Mouse (Mus musculus) CH12.LX (cell line): ENCODE measurements around the gene 2210016L21Rik. TPM values are rescaled to one million over a fixed set of nuclear protein-coding genes. Genes with fewer than 3 reads are reported as not detected.

Experiments
- DNase-seq: peaks from one replicate; pipeline ENCODE4 v3.0.0-alpha.2; 2013; ENCODE audit errors: extremely low read depth
- H3K27ac ChIP-seq: 2 replicates; pipeline ENCODE4 v1.5.1; 2012; ENCODE audit warnings: low read depth, mild to moderate bottlenecking, control low read depth, moderate library complexity; ENCODE audit not compliant: insufficient read depth
- H3K27me3 ChIP-seq: replicated peaks from 2 replicates; pipeline ENCODE3; 2012; ENCODE audit warnings: inconsistent platforms
- H3K36me3 ChIP-seq, 2 experiments: replicated peaks in 1 of 2; 2 replicates each; pipeline versions ENCODE3 to v1.6.1; 2012; ENCODE audit warnings: inconsistent platforms in 1 of 2, low read length in 1 of 2, mild to moderate bottlenecking in 1 of 2, mixed read lengths in 1 of 2, moderate library complexity in 1 of 2; ENCODE audit not compliant: control insufficient read depth in 1 of 2, insufficient read depth in 1 of 2
- H3K4me1 ChIP-seq, 2 experiments: 2 replicates each; pipeline ENCODE4 v1.6.1; 2012; ENCODE audit warnings: inconsistent platforms in 1 of 2, moderate library complexity in 1 of 2; ENCODE audit not compliant: insufficient read depth in 2 of 2, control insufficient read depth in 1 of 2
- H3K4me2 ChIP-seq: 2 replicates; pipeline ENCODE4 v1.6.1; 2012; ENCODE audit warnings: low read depth, mild to moderate bottlenecking, control low read depth; ENCODE audit not compliant: poor library complexity, insufficient read depth, severe bottlenecking
- H3K4me3 ChIP-seq, 3 experiments: fragments of 150-350 bp in 1 of 3; sonication (generic) in 1 of 3; replicated peaks in 1 of 3; 2 replicates each; pipeline versions ENCODE3 to v1.5.1; 2011 to 2012; ENCODE audit warnings: low read depth in 2 of 3, low read length in 2 of 3, mild to moderate bottlenecking in 2 of 3, moderate library complexity in 2 of 3, control low read depth in 1 of 3, improper control_type of control experiment in 1 of 3, inconsistent platforms in 1 of 3, mixed read lengths in 1 of 3; ENCODE audit not compliant: poor library complexity in 1 of 3
- H3K79me2 ChIP-seq: replicated peaks from 2 replicates; pipeline ENCODE4 v1.6.1; 2012; ENCODE audit warnings: mild to moderate bottlenecking, moderate library complexity; ENCODE audit not compliant: control insufficient read depth, poor library complexity, insufficient read depth, severe bottlenecking; ENCODE audit errors: extremely low read depth
- H3K9ac ChIP-seq: 2 replicates; pipeline ENCODE4 v1.6.1; 2012; ENCODE audit warnings: low read depth, mild to moderate bottlenecking, control low read depth, moderate library complexity; ENCODE audit not compliant: insufficient read depth
- H3K9me3 ChIP-seq: replicated peaks from 2 replicates; pipeline ENCODE3; 2012; ENCODE audit warnings: low read length, inconsistent platforms, mixed read lengths
- CHD2 ChIP-seq: IDR thresholded peaks from 2 replicates; pipeline ENCODE4 v1.6.1; 2011; ENCODE audit warnings: low read length, improper control_type of control experiment
- ELF1 ChIP-seq: IDR thresholded peaks from 2 replicates; pipeline ENCODE4 v1.6.1; 2014; ENCODE audit warnings: low read depth, mild to moderate bottlenecking, inconsistent platforms, low read length, improper control_type of control experiment
- GABPA ChIP-seq: IDR thresholded peaks from 2 replicates; pipeline ENCODE4 v1.6.1; 2012; ENCODE audit warnings: low read depth, low read length, improper control_type of control experiment, inconsistent platforms; ENCODE audit not compliant: insufficient replicate concordance
- MAX ChIP-seq: IDR thresholded peaks from 2 replicates; pipeline ENCODE4 v1.6.1; 2011; ENCODE audit warnings: low read length, improper control_type of control experiment
- MEF2A ChIP-seq: IDR thresholded peaks from 2 replicates; pipeline ENCODE4 v1.6.1; 2014; ENCODE audit warnings: low read depth, mild to moderate bottlenecking, inconsistent platforms, low read length, improper control_type of control experiment, borderline replicate concordance
- NELFE ChIP-seq: IDR thresholded peaks from 2 replicates; pipeline ENCODE4 v1.6.1; 2011; ENCODE audit warnings: low read depth, low read length, improper control_type of control experiment
- UBTF ChIP-seq: IDR thresholded peaks from 2 replicates; pipeline ENCODE4 v1.6.1; 2012; ENCODE audit warnings: low read depth, mild to moderate bottlenecking, inconsistent platforms, low read length, improper control_type of control experiment, moderate library complexity
- ZC3H11A ChIP-seq: IDR thresholded peaks from 2 replicates; pipeline ENCODE4 v1.6.1; 2012; ENCODE audit warnings: low read depth, mild to moderate bottlenecking, inconsistent platforms, low read length, improper control_type of control experiment
- ZMIZ1 ChIP-seq: IDR thresholded peaks from 2 replicates; pipeline ENCODE4 v1.6.1; 2012; ENCODE audit warnings: low read depth, mild to moderate bottlenecking, inconsistent platforms, low read length, improper control_type of control experiment
- dilution Hi-C: fragments of 300-500 bp; cut with MboI; formaldehyde crosslinking; loops from 2 replicates; pipeline ENCODE4 v1.14.3; 2020; ENCODE audit warnings: low sequenced_read_pairs; ENCODE audit not compliant: extremely low pct_unique_long_range_greater_than_20kb, extremely low pct_ligation_motif_present
- in situ Hi-C: fragments of 300-500 bp; cut with MboI; formaldehyde crosslinking; loops from 3 replicates; pipeline ENCODE4 v1.14.3; 2019; ENCODE audit warnings: low sequenced_read_pairs, low pct_ligation_motif_present, low pct_unique_long_range_greater_than_20kb, mixed read lengths
- polyA plus RNA-seq: library from polyadenylated mRNA; unstranded; fragments of >175 nt; gene quantifications from 2 replicates; pipeline ENCODE4 v1.2.1, GENCODE M21; 2012; ENCODE audit warnings: low read depth; ENCODE audit not compliant: insufficient read length
- total RNA-seq, 2 experiments: library from RNA; depleted of rRNA; stranded (reverse); fragments of 300-350 nt in 1 of 2; fragments of >200 nt in 1 of 2; gene quantifications; 2 replicates each; pipeline ENCODE4 v1.2.3; 2012 to 2014

Gene 2210016L21Rik
- total and polyA plus RNA-seq, 3 experiments: 11.5 to 32.5 (median 21.6) TPM

- Histone ChIP-seq H3K9ac (no peak overlapping the region), H3K79me2 (no peaks in the 10 kb centered on the region), H3K4me1 (peaks cover 8 to 20% of the 10 kb centered on the region in 2 experiments), H3K36me3 (no peaks in the 10 kb centered on the region), H3K4me2 (no peak overlapping the region), H3K9me3 (no peaks in the 10 kb centered on the region), H3K4me3 (no peak overlapping the region), H3K27me3 (peaks cover 17% of the 10 kb centered on the region), H3K27ac (no peak overlapping the region)
- dilution Hi-C loops: no loop called here
- no peak for DNase-seq
- TF ChIP-seq NELFE (no peak), ZC3H11A (no peak), MEF2A (no peak), ELF1 (no peak), ZMIZ1 (no peak), UBTF (no peak), MAX (no peak)
- in situ Hi-C loops: no loop called here
These were observed 22.5 kb downstream of the 2210016L21Rik start for GRCm38 (mm10) chr5:114964315-114964966.

- no peak overlapping the region for H3K4me2 ChIP-seq
- in situ Hi-C loops: no loop called here
- no peak overlapping the region for H3K27ac ChIP-seq
- H3K27me3 ChIP-seq: peaks cover 17% of the 10 kb centered on the region
- H3K9me3 ChIP-seq: no peaks in the 10 kb centered on the region
- H3K9ac ChIP-seq: no peak overlapping the region
- no peaks in the 10 kb centered on the region for H3K36me3 ChIP-seq
- H3K4me1 ChIP-seq: peaks cover 8 to 20% of the 10 kb centered on the region in 2 experiments
- DNase-seq: no peak
- dilution Hi-C loops: no loop called here
- no peak overlapping the region for H3K4me3 ChIP-seq
- no peaks in the 10 kb centered on the region for H3K79me2 ChIP-seq
- no peak for TF ChIP-seq GABPA
- no peak for TF ChIP-seq ELF1
- no peak for TF ChIP-seq CHD2
- no peak for TF ChIP-seq ZC3H11A
- TF ChIP-seq UBTF: no peak
These were observed 23.3 kb downstream of the 2210016L21Rik start for GRCm38 (mm10) chr5:114964967-114965898.
